Mouse (Mus musculus) thymus, adult 18-20 months (tissue): ENCODE measurements around the gene Mmp2.
"Not testable (repeated sequence)": the region's sequence is repeated elsewhere in the genome, so short reads cannot be mapped to it uniquely, and the experiment has no call there.

Experiments used
- DNase-seq, 2 experiments: peaks; one replicate each; pipeline ENCODE4 v3.0.0; 2022; ENCODE audit warnings: mixed read lengths in 2 of 2

The Mmp2 gene

GRCm38 (mm10) chr8:92827243-92828034, at the start of gene Mmp2:
Gene Mmp2 (plus strand): TSS chr8:92827291.
- no peak for DNase-seq

DNA sequence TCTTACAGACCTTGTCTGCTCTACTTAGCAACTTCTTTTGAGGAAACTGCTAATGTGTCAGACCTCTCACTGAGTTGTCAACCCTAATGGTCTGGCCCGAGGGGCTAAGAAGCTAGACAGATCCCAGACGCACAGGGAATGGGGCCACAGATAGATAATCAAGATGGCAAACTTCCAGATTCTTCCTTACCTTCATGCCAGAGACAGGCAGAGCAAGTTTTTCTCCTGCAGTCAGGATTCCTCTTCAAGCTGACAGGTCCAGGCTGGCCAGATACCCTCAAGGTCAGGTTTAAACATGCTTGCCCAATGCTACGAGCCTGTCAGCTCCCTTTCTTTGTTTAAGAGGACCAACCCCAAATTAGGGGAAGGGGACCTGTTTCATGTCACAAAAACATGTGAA, 46.1 kb upstream of the Mmp2 start:
- DNase-seq, result no peak

DNA sequence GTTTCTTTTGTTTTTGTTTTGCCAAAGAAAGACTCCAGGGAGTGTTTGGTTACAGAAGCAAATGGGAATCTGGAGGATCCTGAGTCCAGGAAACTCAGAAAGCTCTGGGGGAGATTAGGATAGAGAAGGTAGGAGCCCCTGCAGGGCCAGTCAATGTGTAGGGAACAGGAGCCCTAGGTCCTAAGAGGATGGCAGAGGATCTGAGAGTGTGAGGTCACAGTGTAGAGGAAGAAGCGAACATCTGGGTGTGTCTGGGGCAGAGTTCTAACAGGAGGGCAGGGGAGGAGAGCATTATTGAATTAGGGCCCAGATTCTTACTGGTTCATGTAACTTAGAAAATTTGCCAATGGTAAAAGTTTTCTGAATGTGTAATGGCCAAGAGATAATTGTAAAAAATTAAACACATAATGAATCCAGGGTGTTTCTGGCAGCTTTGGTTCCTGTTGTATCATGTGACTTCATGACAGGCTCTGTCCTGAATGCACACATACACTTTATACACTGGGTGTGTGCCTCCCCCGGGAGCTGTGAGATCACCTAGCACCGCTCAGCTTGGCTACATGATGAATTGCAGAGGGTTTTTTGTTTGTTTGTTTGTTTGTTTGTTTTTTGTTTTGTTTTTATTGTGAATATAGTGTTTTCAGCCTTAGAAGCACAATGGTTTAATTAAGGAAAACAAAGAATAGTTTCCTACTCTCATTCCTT, 43.0 kb upstream of the Mmp2 start:
- DNase-seq, result no peak

GRCm38 (mm10) chr8:92790835-92791234, 36.3 kb upstream of the Mmp2 start:
- DNase-seq, result no peak

GRCm38 (mm10) chr8:92791999-92792398, 35.1 kb upstream of the Mmp2 start:
- DNase-seq, result not testable (repeated sequence)

DNA sequence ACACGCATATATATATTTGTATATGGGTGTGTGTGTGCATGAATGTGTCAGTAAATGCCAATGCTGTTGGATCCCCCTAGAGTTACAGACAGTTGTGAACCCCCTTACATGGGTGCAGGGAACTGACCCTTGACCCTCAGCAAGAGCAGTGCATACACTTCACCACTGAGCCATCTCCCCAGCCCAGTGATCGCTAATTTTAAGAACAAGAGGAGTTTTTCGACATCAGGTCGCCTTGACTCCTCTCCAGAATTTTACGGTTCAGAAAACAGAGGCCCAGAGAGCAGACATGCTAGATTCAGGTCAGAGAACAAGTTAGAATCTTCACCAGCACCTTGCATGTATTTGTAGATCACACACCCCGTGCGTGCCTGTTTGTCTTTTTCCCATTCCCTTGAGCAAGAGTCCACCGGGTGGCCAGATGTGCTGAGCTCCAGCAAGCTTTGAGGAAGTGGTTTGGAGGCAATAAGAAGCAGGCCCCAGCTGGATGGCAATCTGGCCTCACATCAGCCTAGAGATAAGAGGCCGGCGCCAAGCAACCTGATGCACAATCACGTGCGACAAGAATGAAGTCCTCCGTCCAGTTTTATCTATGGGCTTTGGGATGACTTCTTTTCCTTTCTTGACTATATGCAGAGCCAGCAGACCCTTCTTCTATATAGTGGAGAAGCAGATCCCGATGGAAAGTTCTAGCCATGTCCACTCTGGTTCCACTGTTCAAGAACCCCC, 33.1 kb upstream of the Mmp2 start:
- DNase-seq, result no peak

GRCm38 (mm10) chr8:92797527-92797931, 29.6 kb upstream of the Mmp2 start:
- no peak for DNase-seq

GRCm38 (mm10) chr8:92799406-92799805, 27.7 kb upstream of the Mmp2 start:
- no peak for DNase-seq

GRCm38 (mm10) chr8:92801231-92801630, 25.9 kb upstream of the Mmp2 start:
- DNase-seq, result no peak

DNA sequence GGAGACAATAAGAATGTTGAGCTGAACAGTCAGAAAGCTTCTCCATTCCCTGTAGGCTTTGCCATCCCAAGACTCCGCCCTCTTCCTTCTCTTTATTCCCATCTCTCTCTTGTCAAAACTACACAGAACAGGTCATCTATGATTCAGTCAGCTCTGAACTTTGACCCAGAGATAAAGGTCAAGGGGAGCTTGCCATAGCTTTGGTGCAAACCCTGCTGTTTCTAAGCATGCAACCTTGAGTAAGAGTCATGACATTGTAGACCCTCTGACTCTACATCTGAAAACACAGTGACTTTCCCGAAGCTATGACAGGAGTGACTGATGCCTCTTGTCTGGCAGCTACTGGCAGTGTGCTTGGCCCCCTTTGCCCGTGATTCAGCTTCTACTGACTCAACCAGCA, 24.5 kb upstream of the Mmp2 start:
- no peak for DNase-seq

DNA sequence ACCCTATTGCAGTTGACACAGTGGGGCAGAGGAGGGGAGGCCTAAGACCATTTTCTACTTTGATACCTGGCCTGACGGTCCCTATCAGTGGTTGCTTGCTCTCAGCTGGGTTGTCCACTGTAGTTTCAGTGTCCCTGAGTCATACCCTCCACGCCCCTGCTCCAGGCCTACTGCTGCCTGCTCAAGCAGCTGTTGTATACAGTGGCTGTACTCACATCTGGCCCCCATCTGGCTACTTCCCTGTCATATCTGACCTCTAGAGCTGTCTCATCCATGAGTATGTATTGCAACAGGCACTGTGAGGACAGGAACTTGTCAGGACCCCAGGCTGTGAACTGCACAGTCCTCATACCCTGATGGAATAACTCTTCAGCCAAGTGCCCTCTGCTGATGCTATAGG, 14.3 kb upstream of the Mmp2 start:
- DNase-seq, result no peak

DNA sequence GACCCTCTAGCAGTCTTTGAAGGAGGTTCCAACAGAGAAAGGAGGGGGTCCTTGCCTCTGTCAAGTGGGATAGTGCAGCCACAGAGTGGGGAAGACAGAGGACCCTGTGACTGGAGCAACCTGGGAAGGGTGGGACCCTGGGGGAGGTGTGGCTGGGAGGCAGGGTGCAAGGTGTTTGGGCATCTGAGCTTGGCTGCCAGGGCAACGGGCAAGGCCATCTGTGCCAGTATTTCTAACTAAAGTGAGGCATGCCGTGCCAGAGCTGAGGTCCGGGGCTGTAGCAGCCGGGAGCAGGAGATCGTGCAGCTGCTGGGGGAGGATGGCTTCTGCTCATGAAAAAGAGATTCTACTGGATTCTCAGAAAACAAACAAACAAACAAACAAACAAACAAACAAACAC, 11.4 kb upstream of the Mmp2 start:
- DNase-seq, result no peak

- peak; percentile 16 to 21 for DNase-seq
Measured at GRCm38 (mm10) chr8:92817928-92818818, 8.9 kb upstream of the Mmp2 start.

- DNase-seq, result no peak
Measured at GRCm38 (mm10) chr8:92821151-92821550, 5.9 kb upstream of the Mmp2 start.

GRCm38 (mm10) chr8:92822386-92822785, 4.7 kb upstream of the Mmp2 start:
- DNase-seq, result no peak

DNA sequence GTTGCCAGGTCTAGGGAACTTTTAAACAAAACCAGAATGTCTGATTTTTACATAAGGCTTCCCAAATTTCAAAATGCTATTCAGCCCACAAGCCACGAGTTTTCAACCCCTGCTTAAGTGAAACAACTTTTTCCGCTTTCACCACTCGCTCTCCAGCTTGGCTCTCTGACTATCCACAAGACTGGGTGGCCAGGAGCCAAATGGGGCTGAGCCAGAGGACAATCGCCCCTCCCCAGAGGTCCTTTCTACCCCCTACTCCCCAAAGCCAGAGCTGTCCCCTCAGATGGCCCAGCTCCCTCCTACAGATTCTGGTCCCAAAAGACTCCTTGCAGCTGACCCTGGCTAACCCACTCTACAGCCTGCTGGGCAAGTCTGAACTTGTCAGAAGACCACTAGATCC, 1.1 kb upstream of the Mmp2 start:
- DNase-seq, result no peak

DNA sequence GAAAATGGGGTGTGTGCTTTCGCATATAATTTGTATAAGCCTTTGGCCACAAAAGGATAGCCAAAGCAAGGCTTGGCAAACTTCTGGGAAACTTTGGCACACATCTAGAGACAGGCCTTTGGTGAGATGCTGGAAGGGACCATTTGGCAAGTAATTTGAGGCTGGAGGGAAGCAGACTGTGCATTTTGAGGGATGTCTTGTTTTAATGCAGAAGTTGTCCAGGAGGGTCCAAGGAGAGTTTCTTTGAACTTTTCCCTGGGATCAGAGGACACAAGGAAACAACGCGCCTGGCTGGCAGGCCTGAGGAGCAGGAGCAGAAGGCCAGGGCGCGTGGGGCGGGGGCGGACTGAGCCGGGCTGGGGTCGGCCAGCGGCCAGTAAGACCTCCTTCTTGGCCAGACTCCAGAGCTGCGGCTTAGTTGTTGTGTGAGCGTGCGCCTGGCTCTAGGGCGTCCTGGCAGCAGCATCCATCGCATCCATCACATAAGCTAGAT, 1.2 kb downstream of the Mmp2 start:
- no peak for DNase-seq

DNA sequence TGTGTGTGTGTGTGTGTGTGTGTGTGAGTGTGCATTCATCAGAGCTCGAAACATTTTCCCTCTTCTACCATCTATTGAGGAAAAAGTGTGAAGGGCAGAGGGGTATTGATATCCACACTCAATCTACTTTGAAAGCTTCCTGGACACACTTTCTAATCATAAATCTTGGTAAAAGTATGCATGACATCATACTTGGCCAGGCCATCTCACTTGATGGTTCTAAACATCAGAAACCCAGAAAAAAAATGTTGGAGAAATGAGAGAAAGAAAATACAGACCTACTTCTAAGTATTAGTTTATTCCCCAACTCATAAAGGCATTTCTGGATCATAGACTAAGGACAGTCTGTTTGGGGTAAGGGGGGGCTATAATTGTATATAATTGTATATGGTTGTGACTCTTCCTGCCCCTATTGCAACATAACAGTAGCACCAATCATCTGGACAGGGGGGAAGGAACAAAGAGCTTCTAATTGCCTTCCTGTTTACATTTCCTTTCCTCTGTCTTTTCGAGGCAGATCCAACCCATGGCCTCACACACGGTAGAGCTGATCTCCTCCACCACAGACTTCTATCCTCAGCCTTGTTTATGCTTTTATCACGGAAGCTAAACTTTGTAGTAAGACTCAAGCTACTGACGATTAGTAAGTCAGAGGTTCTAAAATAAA, 7.1 kb downstream of the Mmp2 start:
- DNase-seq, result no peak

DNA sequence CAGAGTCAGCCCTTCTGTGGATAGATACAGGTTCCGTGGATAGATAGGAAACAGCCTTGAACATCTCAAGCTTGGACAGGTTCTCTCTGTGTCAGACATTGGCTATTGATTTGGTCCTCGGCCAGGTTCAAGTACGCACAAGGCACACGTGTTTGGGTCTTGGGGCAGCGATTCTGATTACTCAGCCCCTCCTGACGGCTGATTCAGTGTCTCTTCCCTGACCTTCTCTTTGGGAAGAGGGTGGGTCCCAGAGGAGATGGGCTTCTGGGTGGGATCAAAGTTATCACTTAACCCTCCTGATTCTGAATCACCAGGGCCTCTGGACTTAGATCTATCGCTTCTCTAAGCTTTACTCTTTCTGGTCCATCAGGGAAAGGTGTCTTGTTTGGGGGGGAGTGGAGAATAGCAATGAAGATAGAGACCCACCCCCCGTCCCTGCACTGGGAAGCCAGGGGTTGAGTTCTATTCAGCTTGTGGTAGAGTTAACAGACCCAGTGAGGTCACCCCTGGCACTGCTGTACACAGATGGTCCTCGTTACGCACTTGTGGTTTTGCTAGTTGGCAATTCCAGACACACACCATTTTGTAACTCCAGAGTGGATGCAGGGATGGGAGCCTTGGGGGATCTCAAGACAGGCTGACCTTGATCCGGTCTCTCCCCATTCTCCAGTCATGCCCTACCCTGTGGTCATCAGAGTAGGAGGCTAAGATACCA, 7.9 kb downstream of the Mmp2 start:
- DNase-seq, result no peak

DNA sequence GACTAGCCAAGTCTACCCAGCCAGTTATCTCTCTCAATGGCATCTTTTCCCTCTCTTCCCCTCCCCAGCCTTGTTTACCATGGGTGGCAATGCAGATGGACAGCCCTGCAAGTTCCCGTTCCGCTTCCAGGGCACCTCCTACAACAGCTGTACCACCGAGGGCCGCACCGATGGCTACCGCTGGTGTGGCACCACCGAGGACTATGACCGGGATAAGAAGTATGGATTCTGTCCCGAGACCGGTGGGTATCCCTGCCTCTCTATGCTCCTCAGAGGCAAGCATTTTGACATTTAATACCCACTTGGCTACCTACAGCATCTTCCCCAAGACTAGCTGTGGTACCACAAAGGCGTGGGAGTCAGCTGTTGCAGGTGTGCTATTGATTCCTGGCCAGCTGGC, 8.8 kb downstream of the Mmp2 start:
- DNase-seq, result no peak

DNA sequence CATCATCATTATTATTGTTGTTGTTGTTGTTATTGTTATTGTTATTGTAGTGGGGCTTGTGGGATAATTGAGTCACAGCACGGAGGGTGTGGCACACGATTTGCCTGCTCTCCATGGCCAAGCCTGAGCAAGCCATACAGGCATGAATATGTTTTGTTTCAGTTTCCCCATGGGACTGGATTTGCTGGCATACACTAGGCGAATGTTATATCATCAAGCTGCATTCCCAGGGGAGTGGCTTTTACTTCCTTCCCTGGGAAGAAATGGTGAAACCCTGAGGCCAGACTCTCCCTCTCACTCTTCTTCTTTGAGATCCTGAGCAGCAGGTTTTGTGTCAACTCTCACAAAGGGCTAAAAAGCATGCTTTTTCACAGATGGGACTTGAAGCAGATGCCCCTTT, 11.5 kb downstream of the Mmp2 start:
- no peak for DNase-seq
